Mouse (Mus musculus) hindbrain, embryonic 14.5 days (tissue): ENCODE results near the gene Cabin1. TPM values are rescaled to one million over a fixed set of nuclear protein-coding genes. Genes with fewer than 3 reads are reported as not detected.

Experiments
- ATAC-seq: fragments of 200-750 bp; cut with Nextera tagmentation; 2 replicates; pipeline ENCODE4 v1.8.0; 2017; ENCODE audit warnings: moderate number of reproducible peaks, mild to moderate bottlenecking, moderate TSS enrichment, moderate library complexity; ENCODE audit not compliant: low FRiP score
- DNase-seq: peaks from one replicate; pipeline ENCODE4 v3.0.0-alpha.2; 2015; ENCODE audit warnings: low spot score
- H3K27ac ChIP-seq: fragments of 300-500 bp; sonication (generic); 2 replicates; pipeline ENCODE4 v1.5.1; 2014; ENCODE audit warnings: mild to moderate bottlenecking, moderate library complexity
- H3K27me3 ChIP-seq: fragments of 300-500 bp; sonication (generic); 2 replicates; pipeline ENCODE4 v1.6.1; 2014; ENCODE audit warnings: mild to moderate bottlenecking, low read length, mixed read lengths; ENCODE audit not compliant: control insufficient read depth, insufficient read depth
- H3K36me3 ChIP-seq: fragments of 300-500 bp; sonication (generic); replicated peaks from 2 replicates; pipeline ENCODE4 v1.6.1; 2014; ENCODE audit not compliant: control insufficient read depth, insufficient read depth
- H3K4me1 ChIP-seq: fragments of 300-500 bp; sonication (generic); replicated peaks from 2 replicates; pipeline ENCODE4 v1.6.1; 2014; ENCODE audit warnings: antibody characterized with exemption, low read length, mixed read lengths; ENCODE audit not compliant: control insufficient read depth, insufficient read depth
- H3K4me2 ChIP-seq: fragments of 300-500 bp; sonication (generic); replicated peaks from 2 replicates; pipeline ENCODE4 v1.6.1; 2014; ENCODE audit warnings: mild to moderate bottlenecking, moderate library complexity
- H3K4me3 ChIP-seq: fragments of 300-500 bp; sonication (generic); replicated peaks from 2 replicates; pipeline ENCODE4 v1.5.1; 2014; ENCODE audit warnings: mild to moderate bottlenecking, low read length
- H3K9ac ChIP-seq: fragments of 300-500 bp; sonication (generic); 2 replicates; pipeline ENCODE4 v1.6.1; 2014
- H3K9me3 ChIP-seq: fragments of 300-500 bp; sonication (generic); 2 replicates; pipeline ENCODE4 v1.6.1; 2016; ENCODE audit warnings: low read length; ENCODE audit not compliant: control insufficient read depth
- WGBS: fragments of 180-500 bp; shearing (Covaris S2); extraction: QIAGEN DNeasy Blood & Tissue Kit; methylation state at CpG from one replicate; pipeline ENCODE4 v1.1.7; 2014; 5-methylcytosine and 5-hydroxymethylcytosine counted together
- polyA plus RNA-seq: library from polyadenylated mRNA; unstranded; fragments of >200 nt; fragmentation: Nextera tagmentation; extraction: Ambion mirVana; gene quantifications from 2 replicates; pipeline ENCODE4 v1.2.1, GENCODE M21; 2014

Cabin1 gene
- polyA plus RNA-seq, 1 experiment from 2014 or later = 40.4 TPM

DNA sequence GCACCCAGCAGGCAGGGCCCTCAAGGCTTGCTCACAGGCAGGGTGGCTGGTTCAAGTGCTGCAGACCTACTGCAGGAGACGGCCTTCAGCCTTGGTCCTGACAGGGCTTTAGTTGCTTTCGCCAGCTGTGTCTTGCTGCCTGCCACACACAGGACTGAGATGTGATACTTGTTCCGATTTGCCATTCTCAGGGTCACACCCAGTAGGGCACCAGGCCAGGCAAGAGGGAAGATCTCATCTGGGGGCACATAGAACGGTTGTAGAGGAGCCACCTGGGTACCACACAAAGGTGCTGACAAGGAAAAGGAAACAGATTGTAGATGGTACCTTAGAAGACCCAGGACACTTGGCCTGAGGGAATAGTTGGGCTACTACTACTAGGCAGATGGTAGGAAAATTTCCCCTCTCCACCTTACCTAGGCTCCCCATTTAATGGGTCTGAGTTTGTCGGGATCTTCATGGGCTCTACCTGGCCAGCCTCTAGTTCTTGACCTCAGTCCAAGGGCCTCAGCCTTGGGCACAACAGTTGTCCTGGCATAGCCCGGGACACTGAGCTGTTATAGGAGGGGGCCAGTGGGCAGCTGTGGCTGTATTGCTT, 99.4 kb downstream of the Cabin1 start:
- H3K9ac ChIP-seq = no peak overlapping the region
- WGBS = 89% methylated on average over 6 of the region's 6 CpGs
- H3K4me3 ChIP-seq = no peak overlapping the region
- DNase-seq = no peak
- no peaks in the 10 kb centered on the region for H3K9me3 ChIP-seq
- no peak for ATAC-seq
- H3K36me3 ChIP-seq = peaks cover 21% of the 10 kb centered on the region
- H3K27ac ChIP-seq = no peak overlapping the region
- peaks cover 24% of the 10 kb centered on the region for H3K4me1 ChIP-seq
- no peak overlapping the region for H3K4me2 ChIP-seq
- peaks cover 10% of the 10 kb centered on the region; the same call in 1 of the 2 replicates for H3K27me3 ChIP-seq

DNA sequence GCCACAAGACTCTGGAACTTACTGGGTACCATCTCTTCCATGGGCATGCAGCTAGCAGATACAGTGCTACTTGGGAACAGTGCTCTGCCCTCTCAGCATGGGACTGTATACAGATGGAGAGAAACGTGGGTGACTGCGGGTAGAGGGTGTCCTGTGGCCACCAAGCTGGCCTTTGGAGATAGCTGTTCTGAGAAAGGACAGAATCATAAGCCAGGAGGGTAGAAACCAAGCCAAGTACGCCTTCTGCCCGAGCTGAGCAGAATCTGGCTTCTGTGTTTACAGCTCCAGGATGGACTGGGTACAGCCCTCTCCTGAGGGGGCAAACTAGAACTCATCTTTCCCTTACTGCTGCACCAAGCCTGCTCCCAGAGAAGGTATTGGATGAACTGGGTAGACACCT, 101.6 kb downstream of the Cabin1 start:
- WGBS = 88% methylated on average over 4 of the region's 4 CpGs

GRCm38 (mm10) chr10:75661876-75662275, 102.3 kb downstream of the Cabin1 start:
- H3K4me1 ChIP-seq = peaks cover 11% of the 10 kb centered on the region
- no peak overlapping the region for H3K9ac ChIP-seq
- H3K27me3 ChIP-seq = no peaks in the 10 kb centered on the region
- peaks cover 38% of the 10 kb centered on the region for H3K36me3 ChIP-seq
- no peak for ATAC-seq
- no peaks in the 10 kb centered on the region for H3K9me3 ChIP-seq
- WGBS = 59% methylated on average over 3 of the region's 3 CpGs
- H3K27ac ChIP-seq = no peak overlapping the region; the same call in 1 of the 2 replicates
- H3K4me3 ChIP-seq = no peak overlapping the region
- DNase-seq = no peak
- H3K4me2 ChIP-seq = no peak overlapping the region

More for the DNA sequence above, 101.6 kb downstream of the Cabin1 start:
- DNase-seq (no peak), ATAC-seq (no peak)
- Histone ChIP-seq H3K4me3 (no peak overlapping the region), H3K9me3 (no peaks in the 10 kb centered on the region), H3K4me2 (no peak overlapping the region), H3K27me3 (0 out of 2 replicates have a peak, but pooled peaks cover under 1% of the 10 kb centered on the region), H3K9ac (no peak overlapping the region), H3K4me1 (peaks cover 18% of the 10 kb centered on the region), H3K36me3 (peaks cover 31% of the 10 kb centered on the region), H3K27ac (no peak overlapping the region)

DNA sequence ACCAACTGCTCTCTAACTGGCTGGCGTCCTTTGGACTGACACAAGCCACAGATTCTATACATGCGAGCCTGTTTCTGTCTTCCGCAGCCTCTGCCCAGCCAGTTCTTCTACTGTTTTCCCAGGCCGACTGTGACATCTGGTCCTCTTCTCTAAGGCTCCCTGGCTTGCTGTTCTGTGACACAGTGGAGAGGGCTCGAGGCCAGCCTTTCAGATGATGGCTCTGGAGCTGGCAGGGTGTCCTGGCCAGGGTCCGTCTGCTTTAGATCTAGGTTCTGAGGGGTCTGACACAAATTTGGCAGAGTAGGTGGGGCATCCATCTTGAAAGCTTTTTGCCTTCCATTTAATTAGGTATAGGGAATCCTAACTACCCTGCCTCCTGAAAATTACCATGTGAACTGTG, 102.8 kb downstream of the Cabin1 start:
- peak; percentile 38; the same call in 1 of the 2 replicates for ATAC-seq
- Histone ChIP-seq H3K9ac (no peak overlapping the region), H3K4me1 (peaks cover 6% of the 10 kb centered on the region), H3K27ac (peak overlapping the region; percentile 43; the same call in 1 of the 2 replicates), H3K9me3 (no peaks in the 10 kb centered on the region), H3K4me2 (no peak overlapping the region), H3K36me3 (peaks cover 42% of the 10 kb centered on the region), H3K4me3 (no peak overlapping the region), H3K27me3 (no peaks in the 10 kb centered on the region)
- 69% methylated on average over 6 of the region's 6 CpGs for WGBS
- DNase-seq = no peak

DNA sequence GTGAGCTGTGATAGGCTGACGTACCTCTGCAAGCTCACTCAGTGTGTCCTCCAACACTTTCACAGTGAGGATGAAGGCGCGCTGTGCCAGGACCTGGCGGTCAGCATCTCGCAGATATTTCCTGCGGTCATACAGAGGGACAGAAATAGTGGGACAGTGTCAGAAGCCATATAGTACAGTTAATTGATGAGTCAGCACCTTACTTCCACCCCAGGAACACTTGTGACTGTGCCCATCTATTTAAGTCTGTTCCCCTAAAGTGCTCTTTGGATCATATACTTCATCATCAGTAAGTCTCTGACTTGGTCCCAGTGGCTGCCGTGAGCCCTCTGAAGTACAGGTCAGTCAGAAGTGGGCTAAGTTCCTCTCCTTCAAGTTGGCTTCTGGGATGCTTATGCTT, 106.4 kb downstream of the Cabin1 start:
- no peak for ATAC-seq

DNA sequence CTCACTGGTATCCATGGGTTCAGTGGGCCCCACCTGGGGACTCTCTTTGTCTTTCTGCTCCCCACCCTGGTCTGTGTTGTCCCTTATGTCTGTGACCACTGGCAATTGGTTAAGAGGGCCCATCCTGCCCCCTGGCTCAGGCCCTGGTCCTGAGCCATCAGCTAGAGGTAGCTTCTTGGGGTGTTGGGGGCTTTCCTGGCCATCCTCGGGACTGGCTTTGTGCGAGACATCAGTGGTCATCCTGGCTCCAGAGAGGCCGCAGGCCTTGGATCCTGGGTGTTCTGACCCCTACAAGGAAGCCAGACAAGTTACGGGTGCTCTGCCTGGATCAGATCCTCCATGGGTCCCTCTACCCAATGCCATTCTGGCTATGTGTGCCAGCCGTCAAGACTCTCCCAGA, 107.0 kb downstream of the Cabin1 start:
- 91% methylated on average over 5 of the region's 5 CpGs for WGBS
- H3K27ac ChIP-seq = no peak overlapping the region
- no peak overlapping the region for H3K4me2 ChIP-seq
- ATAC-seq (no peak), DNase-seq (no peak)
- H3K4me1 ChIP-seq = no peaks in the 10 kb centered on the region
- H3K9ac ChIP-seq = no peak overlapping the region
- H3K36me3 ChIP-seq = peaks cover 65% of the 10 kb centered on the region
- no peak overlapping the region for H3K4me3 ChIP-seq
- H3K9me3 ChIP-seq = no peaks in the 10 kb centered on the region
- no peaks in the 10 kb centered on the region for H3K27me3 ChIP-seq

More for the DNA sequence above, 106.4 kb downstream of the Cabin1 start:
- H3K9ac ChIP-seq = no peak overlapping the region
- WGBS = 97% methylated on average over 7 of the region's 7 CpGs
- no peaks in the 10 kb centered on the region for H3K27me3 ChIP-seq
- no peaks in the 10 kb centered on the region for H3K4me1 ChIP-seq
- no peak overlapping the region for H3K4me3 ChIP-seq
- DNase-seq = no peak
- no peak overlapping the region for H3K27ac ChIP-seq
- H3K36me3 ChIP-seq = peaks cover 62% of the 10 kb centered on the region
- H3K4me2 ChIP-seq = no peak overlapping the region
- H3K9me3 ChIP-seq = no peaks in the 10 kb centered on the region

GRCm38 (mm10) chr10:75654053-75654452, 110.1 kb downstream of the Cabin1 start:
- Histone ChIP-seq H3K9ac (no peak overlapping the region), H3K9me3 (no peaks in the 10 kb centered on the region), H3K27ac (no peak overlapping the region), H3K27me3 (no peaks in the 10 kb centered on the region), H3K36me3 (peaks cover 91% of the 10 kb centered on the region), H3K4me3 (no peak overlapping the region), H3K4me2 (no peak overlapping the region), H3K4me1 (no peaks in the 10 kb centered on the region)
- WGBS = 93% methylated on average over 4 of the region's 4 CpGs
- DNase-seq = no peak
- ATAC-seq = no peak

DNA sequence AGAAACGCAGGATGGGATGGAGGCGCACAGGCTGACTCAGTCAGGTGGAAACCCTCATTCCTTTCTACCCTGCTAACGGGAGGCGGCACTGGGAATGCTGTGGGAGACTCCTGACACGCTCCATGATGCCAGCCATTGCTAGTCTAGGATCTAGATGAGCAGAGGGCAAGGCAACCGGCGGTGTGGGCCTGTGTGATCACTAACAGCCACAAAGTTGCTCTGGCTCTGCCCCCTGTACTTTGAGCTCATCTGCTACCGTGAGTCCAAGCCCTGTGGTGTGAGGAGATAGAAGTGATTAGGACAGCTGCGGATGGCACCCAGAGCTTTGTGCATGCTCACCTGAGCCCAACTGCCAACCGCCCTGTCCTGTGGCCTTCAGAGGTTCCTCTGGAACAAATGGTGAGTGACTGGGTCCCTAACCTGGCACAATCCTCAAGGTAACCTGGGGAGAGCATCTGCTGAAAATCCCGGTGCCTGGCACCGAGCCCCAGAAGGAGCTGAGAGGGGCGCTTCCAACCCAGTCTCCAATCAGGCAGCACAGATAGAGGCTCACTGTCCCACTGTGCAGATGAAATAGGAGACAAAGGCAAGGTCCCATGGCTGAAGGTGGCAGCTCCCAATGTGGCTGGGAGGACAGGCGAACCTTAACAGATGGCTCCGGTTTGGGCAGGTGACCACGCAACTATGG, 112.6 kb downstream of the Cabin1 start:
- WGBS = 94% methylated on average over 16 of the region's 16 CpGs
- H3K9me3 ChIP-seq = no peaks in the 10 kb centered on the region
- ATAC-seq (no peak), DNase-seq (no peak)
- no peaks in the 10 kb centered on the region for H3K27me3 ChIP-seq
- no peak overlapping the region for H3K27ac ChIP-seq
- no peaks in the 10 kb centered on the region for H3K4me1 ChIP-seq
- H3K4me2 ChIP-seq = no peak overlapping the region
- no peak overlapping the region for H3K9ac ChIP-seq
- peaks cover 89% of the 10 kb centered on the region for H3K36me3 ChIP-seq
- H3K4me3 ChIP-seq = no peak overlapping the region

DNA sequence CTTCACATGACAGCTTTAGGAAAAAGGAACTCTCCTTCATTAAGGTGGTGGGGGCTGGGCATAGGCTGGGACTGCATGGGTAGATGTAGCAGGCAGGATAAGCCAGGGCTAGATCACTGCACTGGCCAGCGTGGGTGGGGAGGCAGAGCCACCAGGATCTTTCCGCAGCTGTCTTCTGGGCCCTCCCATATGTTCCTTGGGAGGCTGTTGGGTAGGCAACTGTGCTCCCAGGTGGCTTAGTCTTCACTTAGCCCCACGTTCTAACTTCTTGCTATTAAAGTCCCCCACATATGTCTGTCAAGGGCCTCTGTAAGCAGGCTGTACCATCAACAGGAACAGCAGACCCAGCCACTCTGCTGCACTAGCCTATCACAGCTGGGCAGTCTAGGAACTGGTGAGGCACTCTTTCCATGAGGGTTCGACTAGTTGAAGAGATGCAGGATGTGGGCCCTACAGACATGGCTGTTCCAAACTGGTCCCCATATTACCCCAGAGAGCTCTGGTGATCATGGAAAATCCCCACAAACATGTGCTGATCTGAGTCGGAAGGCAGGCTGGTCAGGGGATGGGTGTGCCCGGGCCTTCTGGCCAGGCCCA, 113.7 kb downstream of the Cabin1 start:
- Histone ChIP-seq H3K4me1 (no peaks in the 10 kb centered on the region), H3K9ac (no peak overlapping the region), H3K9me3 (no peaks in the 10 kb centered on the region), H3K36me3 (peaks cover 79% of the 10 kb centered on the region), H3K4me2 (no peak overlapping the region), H3K27me3 (no peaks in the 10 kb centered on the region), H3K4me3 (no peak overlapping the region), H3K27ac (no peak overlapping the region)
- ATAC-seq (no peak), DNase-seq (no peak)
- WGBS = 94% methylated on average over 6 of the region's 6 CpGs
